Mouse (Mus musculus): ENCODE data around the gene Pip5k1c. TPM values are rescaled to one million over a fixed set of nuclear protein-coding genes. Genes with fewer than 3 reads are reported as not detected.

Gene Pip5k1c
- 13.4 and 15.2 TPM in 2 replicates for polyA plus RNA-seq (2015; fragmentation: Nextera tagmentation; extraction: Ambion mirVana)

- WGBS (ENCODE audit: insufficient replicate concordance) = under 1% methylated on average over 80 of the region's 80 CpGs
- Histone ChIP-seq H3K4me3 (replicated peaks) (peak within 1 kb of the TSS; percentile 77), H3K4me2 (peak within 1 kb of the TSS; percentile 95), H3K9ac (peak within 1 kb of the TSS; percentile 77), H3K27me3 (peaks cover 23% of the 10 kb centered on the region), H3K9me3 (replicated peaks) (no peaks in the 10 kb centered on the region), H3K27ac (replicated peaks) (peak within 1 kb of the TSS; percentile 89), H3K36me3 (replicated peaks) (0 out of 2 replicates have a peak, but pooled peaks cover 6% of the 10 kb centered on the region), H3K4me1 (replicated peaks) (peaks cover 88% of the 10 kb centered on the region)
- ATAC-seq (ENCODE audit: insufficient read depth) = peak; percentile 94
Observed at GRCm38 (mm10) chr10:81292554-81293333, at the start of gene Pip5k1c. Gene Pip5k1c (plus strand): TSS chr10:81292963.

GRCm38 (mm10) chr10:81244146-81244545, 48.6 kb upstream of the Pip5k1c start:
- H3K4me1 ChIP-seq (replicated peaks) = peaks cover 4% of the 10 kb centered on the region; the same call in 1 of the 2 replicates
- ATAC-seq (ENCODE audit: insufficient read depth) = no peak
- no peak overlapping the region for H3K4me2 ChIP-seq
- no peak overlapping the region for H3K27ac ChIP-seq (replicated peaks)
- H3K9me3 ChIP-seq (replicated peaks) = no peaks in the 10 kb centered on the region
- 70% methylated on average over 4 of the region's 4 CpGs for WGBS (ENCODE audit: insufficient replicate concordance)
- no peak overlapping the region for H3K4me3 ChIP-seq (replicated peaks)
- no peak overlapping the region for H3K9ac ChIP-seq
- H3K36me3 ChIP-seq (replicated peaks) = no peaks in the 10 kb centered on the region
- H3K27me3 ChIP-seq = peaks cover 62% of the 10 kb centered on the region

- no peak overlapping the region for H3K4me2 ChIP-seq
- H3K36me3 ChIP-seq (replicated peaks) = no peaks in the 10 kb centered on the region
- H3K27me3 ChIP-seq = peaks cover 57% of the 10 kb centered on the region
- 0 out of 2 replicates have a peak, but pooled peaks have one; percentile 29 for ATAC-seq (ENCODE audit: insufficient read depth)
- H3K9ac ChIP-seq = no peak overlapping the region
- 3% methylated on average over 17 of the region's 17 CpGs for WGBS (ENCODE audit: insufficient replicate concordance)
- H3K4me3 ChIP-seq (replicated peaks) = no peak overlapping the region
- H3K27ac ChIP-seq (replicated peaks) = no peak overlapping the region
- H3K9me3 ChIP-seq (replicated peaks) = no peaks in the 10 kb centered on the region
- H3K4me1 ChIP-seq (replicated peaks) = peaks cover 7% of the 10 kb centered on the region; the same call in 1 of the 2 replicates
Observed at GRCm38 (mm10) chr10:81244595-81244994, 48.2 kb upstream of the Pip5k1c start.

- H3K4me1 ChIP-seq (replicated peaks) = peaks cover 9% of the 10 kb centered on the region; the same call in 1 of the 2 replicates
- no peak overlapping the region for H3K4me2 ChIP-seq
- no peak overlapping the region for H3K9ac ChIP-seq
- no peak overlapping the region for H3K4me3 ChIP-seq (replicated peaks)
- no peaks in the 10 kb centered on the region for H3K36me3 ChIP-seq (replicated peaks)
- WGBS (ENCODE audit: insufficient replicate concordance) = 84% methylated on average over 6 of the region's 6 CpGs
- peaks cover 52% of the 10 kb centered on the region for H3K27me3 ChIP-seq
- no peak for ATAC-seq (ENCODE audit: insufficient read depth)
- no peaks in the 10 kb centered on the region for H3K9me3 ChIP-seq (replicated peaks)
- H3K27ac ChIP-seq (replicated peaks) = no peak overlapping the region
Observed at GRCm38 (mm10) chr10:81245166-81245565, 47.6 kb upstream of the Pip5k1c start.

DNA sequence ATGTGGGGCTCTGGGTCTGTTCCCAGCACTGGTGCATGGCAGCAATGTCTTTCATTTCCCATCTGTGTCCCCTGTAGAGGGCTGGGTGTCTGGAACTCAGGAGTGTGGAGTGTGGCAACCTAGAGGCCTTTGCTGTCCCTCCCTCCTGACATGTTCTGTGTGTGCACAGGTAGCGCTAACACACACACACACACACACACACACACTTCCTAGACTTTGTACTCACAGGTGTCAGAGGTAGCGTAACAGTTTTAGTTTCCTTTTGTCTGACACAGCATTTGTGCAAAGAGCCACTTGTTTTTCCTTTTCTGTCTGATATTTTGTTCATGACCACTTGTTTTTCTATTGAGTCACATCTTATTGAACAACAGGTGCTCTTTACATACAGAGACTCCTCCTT, 45.0 kb upstream of the Pip5k1c start:
- 67% methylated on average over 2 of the region's 2 CpGs for WGBS (ENCODE audit: insufficient replicate concordance)
- no peak overlapping the region for H3K9ac ChIP-seq
- peaks cover 13% of the 10 kb centered on the region; the same call in 1 of the 2 replicates for H3K4me1 ChIP-seq (replicated peaks)
- no peak overlapping the region for H3K27ac ChIP-seq (replicated peaks)
- peaks cover 45% of the 10 kb centered on the region for H3K27me3 ChIP-seq
- no peak overlapping the region for H3K4me2 ChIP-seq
- no peak for ATAC-seq (ENCODE audit: insufficient read depth)
- no peaks in the 10 kb centered on the region for H3K36me3 ChIP-seq (replicated peaks)
- no peaks in the 10 kb centered on the region for H3K9me3 ChIP-seq (replicated peaks)
- no peak overlapping the region for H3K4me3 ChIP-seq (replicated peaks)

DNA sequence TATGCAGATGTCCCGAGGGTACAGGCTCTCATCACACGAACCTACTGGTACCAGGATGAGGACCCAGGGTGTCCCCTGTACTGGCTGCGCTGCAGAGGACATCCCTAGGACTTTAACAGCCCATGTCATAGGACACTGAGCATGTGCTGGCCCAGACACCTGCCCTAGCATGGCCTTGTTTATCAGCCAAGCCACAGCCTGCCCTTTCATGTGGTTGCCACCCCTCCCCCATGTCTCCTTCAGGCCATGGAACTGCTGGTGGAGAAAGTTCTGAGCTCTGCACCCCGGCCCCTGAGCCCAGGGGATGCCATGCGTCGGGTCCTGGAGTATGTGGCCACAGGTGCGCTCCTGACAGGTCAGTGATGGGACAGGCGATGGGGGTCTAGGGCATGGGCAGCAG, 43.3 kb upstream of the Pip5k1c start:
- Histone ChIP-seq H3K9me3 (replicated peaks) (no peaks in the 10 kb centered on the region), H3K9ac (no peak overlapping the region), H3K27ac (replicated peaks) (no peak overlapping the region), H3K4me1 (replicated peaks) (peaks cover 16% of the 10 kb centered on the region), H3K36me3 (replicated peaks) (no peaks in the 10 kb centered on the region), H3K27me3 (peaks cover 45% of the 10 kb centered on the region), H3K4me3 (replicated peaks) (no peak overlapping the region), H3K4me2 (no peak overlapping the region)
- 0 out of 2 replicates have a peak, but pooled peaks have one; percentile 8 for ATAC-seq (ENCODE audit: insufficient read depth)
- 64% methylated on average over 8 of the region's 8 CpGs for WGBS (ENCODE audit: insufficient replicate concordance)

- no peaks in the 10 kb centered on the region for H3K36me3 ChIP-seq (replicated peaks)
- peaks cover 64% of the 10 kb centered on the region for H3K27me3 ChIP-seq
- WGBS (ENCODE audit: insufficient replicate concordance) = 12% methylated on average over 44 of the region's 44 CpGs
- H3K9me3 ChIP-seq (replicated peaks) = no peaks in the 10 kb centered on the region
- no peak within 1 kb of the TSS for H3K4me2 ChIP-seq
- no peak within 1 kb of the TSS for H3K4me3 ChIP-seq (replicated peaks)
- no peak within 1 kb of the TSS for H3K27ac ChIP-seq (replicated peaks)
- H3K9ac ChIP-seq = no peak within 1 kb of the TSS
- no peak for ATAC-seq (ENCODE audit: insufficient read depth)
- H3K4me1 ChIP-seq (replicated peaks) = peaks cover 24% of the 10 kb centered on the region
Observed at GRCm38 (mm10) chr10:81252424-81253419, 40.0 kb upstream of the Pip5k1c start, which contains the start of gene Matk. Gene Matk (plus strand): TSS chr10:81252935.

DNA sequence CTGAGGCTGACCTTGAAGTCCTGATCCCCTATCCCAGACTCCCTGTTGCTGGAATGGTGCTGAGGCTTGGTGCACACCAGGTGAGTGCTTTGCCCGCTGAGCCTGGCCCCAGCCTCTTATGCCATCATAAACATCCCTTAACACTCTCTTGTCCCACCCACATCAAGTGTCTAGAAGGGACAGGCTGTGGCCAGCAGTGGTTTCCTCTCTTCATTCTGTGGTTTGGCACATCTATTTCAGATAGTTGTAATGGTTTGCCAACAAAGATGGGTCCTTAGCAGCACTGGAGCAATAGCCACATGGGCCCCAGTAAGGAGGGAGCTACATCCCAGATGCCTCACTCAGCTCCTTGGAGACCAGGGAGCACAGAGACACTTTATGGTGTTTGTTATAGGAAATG, 37.9 kb upstream of the Pip5k1c start:
- H3K27me3 ChIP-seq = peaks cover 86% of the 10 kb centered on the region
- H3K4me3 ChIP-seq (replicated peaks) = no peak overlapping the region
- 25% methylated on average over 1 of the region's 1 CpGs for WGBS (ENCODE audit: insufficient replicate concordance)
- H3K4me2 ChIP-seq = no peak overlapping the region
- ATAC-seq (ENCODE audit: insufficient read depth) = no peak
- no peaks in the 10 kb centered on the region for H3K36me3 ChIP-seq (replicated peaks)
- no peak overlapping the region for H3K9ac ChIP-seq
- no peaks in the 10 kb centered on the region for H3K9me3 ChIP-seq (replicated peaks)
- no peak overlapping the region for H3K27ac ChIP-seq (replicated peaks)
- H3K4me1 ChIP-seq (replicated peaks) = peaks cover 26% of the 10 kb centered on the region

GRCm38 (mm10) chr10:81257158-81258039, 35.4 kb upstream of the Pip5k1c start:
- peaks cover 76% of the 10 kb centered on the region for H3K27me3 ChIP-seq
- peak overlapping the region; percentile 44 for H3K4me3 ChIP-seq (replicated peaks)
- peaks cover 20% of the 10 kb centered on the region for H3K4me1 ChIP-seq (replicated peaks)
- H3K9ac ChIP-seq = no peak overlapping the region
- H3K27ac ChIP-seq (replicated peaks) = no peak overlapping the region
- no peak for ATAC-seq (ENCODE audit: insufficient read depth)
- H3K9me3 ChIP-seq (replicated peaks) = no peaks in the 10 kb centered on the region
- 2% methylated on average over 62 of the region's 62 CpGs for WGBS (ENCODE audit: insufficient replicate concordance)
- peak overlapping the region; percentile 61 for H3K4me2 ChIP-seq
- 0 out of 2 replicates have a peak, but pooled peaks cover 3% of the 10 kb centered on the region for H3K36me3 ChIP-seq (replicated peaks)

- Histone ChIP-seq H3K9ac (no peak overlapping the region), H3K27ac (replicated peaks) (no peak overlapping the region), H3K9me3 (replicated peaks) (no peaks in the 10 kb centered on the region), H3K27me3 (peaks cover 57% of the 10 kb centered on the region), H3K4me2 (no peak overlapping the region), H3K36me3 (replicated peaks) (peaks cover 16% of the 10 kb centered on the region), H3K4me1 (replicated peaks) (peaks cover 15% of the 10 kb centered on the region), H3K4me3 (replicated peaks) (no peak overlapping the region)
- WGBS (ENCODE audit: insufficient replicate concordance) = 48% methylated on average over 21 of the region's 21 CpGs
- ATAC-seq (ENCODE audit: insufficient read depth) = no peak
Observed at GRCm38 (mm10) chr10:81259225-81259884, 33.4 kb upstream of the Pip5k1c start.
